Mouse (Mus musculus): Measurements from ENCODE around the gene Sgk2.
A peak's percentile ranks its signal among the peaks of the same experiment; 100 is the strongest.

The Sgk2 gene

DNA sequence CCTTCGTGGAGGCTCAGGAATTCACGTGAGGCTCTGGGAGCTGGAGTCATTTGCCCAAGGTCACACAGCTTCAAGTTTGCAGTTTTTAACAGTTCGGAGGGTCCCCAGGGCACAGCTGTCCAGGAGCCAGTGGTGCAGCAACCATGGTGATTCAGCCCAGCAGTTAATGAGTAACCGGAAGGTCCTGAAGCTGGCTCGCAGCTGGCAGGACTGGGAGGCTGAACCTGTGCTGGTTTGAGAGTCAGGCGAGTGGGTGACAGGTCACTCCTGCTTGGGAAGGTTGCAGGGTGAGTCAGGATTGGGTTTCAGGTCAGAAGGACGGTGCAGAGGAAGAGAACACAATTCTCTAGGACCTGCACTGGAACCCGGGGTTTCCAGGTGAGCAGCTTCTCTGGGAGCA lies at the start of gene Sgk2:
Gene Sgk2, plus strand, starts transcription at position 113 of the 400 bp plus-strand sequence.
- Histone ChIP-seq H3K36me3 (ENCODE audit: control insufficient read depth, insufficient read depth, low read length, poor library complexity, severe bottlenecking) (no peaks in the 10 kb centered on the region), H3K27me3 (ENCODE audit: control insufficient read depth, insufficient read depth, low read length, poor library complexity, severe bottlenecking) (peaks cover 2% of the 10 kb centered on the region; the same call in 1 of the 2 replicates)
- DNase-seq (ENCODE audit: low read depth, low spot score), result no peak

DNA sequence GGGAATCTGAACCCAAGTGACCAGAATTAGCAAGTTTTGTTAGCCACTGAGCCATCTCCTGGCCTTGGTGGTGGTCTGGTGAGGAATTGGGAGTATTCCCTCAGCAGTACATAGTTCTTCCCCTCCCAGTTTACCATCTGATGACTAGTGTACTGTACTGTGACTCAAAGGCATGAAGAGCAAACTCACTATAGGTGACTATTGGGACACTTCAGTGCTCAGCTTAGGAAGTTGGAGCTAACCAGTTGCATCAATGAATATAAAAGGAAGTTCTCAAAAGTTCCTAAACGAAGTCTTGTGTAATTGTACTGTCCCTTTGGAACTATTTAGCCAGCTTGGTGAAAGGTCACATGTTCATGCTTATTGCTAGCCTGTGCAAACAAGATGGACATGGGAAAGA lies 47.6 kb upstream of the Sgk2 start:
- peaks cover 3% of the 10 kb centered on the region; the same call in 1 of the 2 replicates for H3K27me3 ChIP-seq (ENCODE audit: control insufficient read depth, insufficient read depth, low read length, poor library complexity, severe bottlenecking)

DNA sequence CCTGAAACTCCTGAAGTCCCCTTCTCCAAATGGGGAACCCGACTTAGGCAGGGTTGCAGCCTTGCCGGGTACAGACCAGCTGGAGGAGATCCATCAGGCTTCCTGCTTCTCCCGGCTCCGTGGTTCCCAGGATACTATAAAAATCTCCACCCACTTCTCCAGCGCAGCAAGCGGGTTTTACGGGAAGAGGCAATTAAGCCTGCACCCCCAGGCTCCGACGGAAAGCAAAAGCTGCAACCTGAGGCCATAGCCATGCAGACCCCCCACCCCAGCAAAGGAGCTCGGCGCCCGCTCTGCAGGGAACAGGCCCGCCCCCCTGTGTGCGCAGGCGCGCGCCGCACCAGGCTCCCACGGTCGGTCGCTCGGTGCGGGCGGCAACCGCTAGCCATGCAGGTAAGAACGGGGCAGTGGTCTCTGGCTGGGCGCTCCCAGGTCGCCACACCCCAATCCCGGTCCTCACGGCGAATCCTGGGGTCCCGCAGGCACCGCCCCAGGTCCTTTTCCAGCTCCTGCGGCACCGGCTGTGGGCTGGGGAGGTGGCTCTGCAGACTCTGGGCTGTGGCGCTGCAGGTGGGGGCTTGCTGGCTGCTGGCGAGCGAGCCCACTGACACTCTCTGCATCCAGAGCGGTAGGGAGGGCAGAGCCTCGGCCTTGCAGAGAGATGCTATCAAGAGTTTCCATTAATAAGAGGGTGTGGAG lies 43.8 kb upstream of the Sgk2 start, which contains the start of gene L3mbtl1:
Gene L3mbtl1, plus strand, starts transcription at position 325 of the 699 bp plus-strand sequence.
- H3K36me3 ChIP-seq (ENCODE audit: control insufficient read depth, insufficient read depth, low read length, poor library complexity, severe bottlenecking), result peaks cover 7% of the 10 kb centered on the region
- no peak for DNase-seq (ENCODE audit: low read depth, low spot score)
- peaks cover 3% of the 10 kb centered on the region; the same call in 1 of the 2 replicates for H3K27me3 ChIP-seq (ENCODE audit: control insufficient read depth, insufficient read depth, low read length, poor library complexity, severe bottlenecking)

More for the DNA sequence above, 47.6 kb upstream of the Sgk2 start:
- H3K36me3 ChIP-seq (ENCODE audit: control insufficient read depth, insufficient read depth, low read length, poor library complexity, severe bottlenecking), result peaks cover 17% of the 10 kb centered on the region
- DNase-seq (ENCODE audit: low read depth, low spot score), result no peak

DNA sequence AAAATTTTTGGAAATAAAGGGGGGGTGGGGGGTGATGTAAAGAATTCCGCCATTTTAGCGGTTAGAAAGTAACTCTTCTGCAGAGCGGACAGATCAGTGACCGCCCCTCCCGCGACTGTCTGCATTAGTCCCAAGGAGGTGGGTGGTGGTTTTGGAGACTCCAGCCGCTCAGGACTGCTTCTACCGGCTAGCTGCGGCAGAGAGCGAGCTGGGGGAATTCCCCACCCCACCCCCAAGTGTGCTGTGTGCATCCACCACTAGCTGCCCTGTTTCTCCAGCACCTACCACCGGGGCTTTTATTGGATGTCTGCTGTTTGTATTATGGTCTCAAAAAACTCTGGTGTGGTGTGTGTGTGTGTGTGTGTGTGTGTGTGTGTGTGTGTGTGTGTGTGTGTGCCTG lies 43.2 kb upstream of the Sgk2 start:
- H3K27me3 ChIP-seq (ENCODE audit: control insufficient read depth, insufficient read depth, low read length, poor library complexity, severe bottlenecking), result peaks cover 3% of the 10 kb centered on the region; the same call in 1 of the 2 replicates
- peak; percentile 31 for DNase-seq (ENCODE audit: low read depth, low spot score)

DNA sequence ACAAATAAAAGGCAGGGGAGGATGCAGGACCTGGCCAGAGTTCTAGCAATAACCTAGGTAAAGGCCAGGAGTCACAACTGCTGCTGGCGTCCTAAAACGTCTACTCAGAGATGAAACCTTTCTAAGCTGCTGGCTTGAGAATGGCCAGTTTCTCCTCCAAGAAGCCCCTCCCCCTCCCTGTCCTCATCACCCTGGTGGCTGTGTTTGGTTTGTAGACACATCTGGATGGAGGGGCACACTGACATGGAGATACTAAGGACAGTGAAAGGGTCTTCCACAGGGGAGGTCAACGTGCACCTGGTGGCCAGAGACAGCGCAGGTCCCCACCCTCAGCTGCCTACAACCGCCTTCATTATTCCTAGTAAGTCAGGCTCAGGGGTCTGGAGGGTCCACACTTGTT lies 40.2 kb upstream of the Sgk2 start:
- DNase-seq (ENCODE audit: low read depth, low spot score), result no peak
- Histone ChIP-seq H3K36me3 (ENCODE audit: control insufficient read depth, insufficient read depth, low read length, poor library complexity, severe bottlenecking) (no peaks in the 10 kb centered on the region), H3K27me3 (ENCODE audit: control insufficient read depth, insufficient read depth, low read length, poor library complexity, severe bottlenecking) (peaks cover 3% of the 10 kb centered on the region; the same call in 1 of the 2 replicates)

More for the DNA sequence above, 43.2 kb upstream of the Sgk2 start:
- peaks cover 5% of the 10 kb centered on the region for H3K36me3 ChIP-seq (ENCODE audit: control insufficient read depth, insufficient read depth, low read length, poor library complexity, severe bottlenecking)

DNA sequence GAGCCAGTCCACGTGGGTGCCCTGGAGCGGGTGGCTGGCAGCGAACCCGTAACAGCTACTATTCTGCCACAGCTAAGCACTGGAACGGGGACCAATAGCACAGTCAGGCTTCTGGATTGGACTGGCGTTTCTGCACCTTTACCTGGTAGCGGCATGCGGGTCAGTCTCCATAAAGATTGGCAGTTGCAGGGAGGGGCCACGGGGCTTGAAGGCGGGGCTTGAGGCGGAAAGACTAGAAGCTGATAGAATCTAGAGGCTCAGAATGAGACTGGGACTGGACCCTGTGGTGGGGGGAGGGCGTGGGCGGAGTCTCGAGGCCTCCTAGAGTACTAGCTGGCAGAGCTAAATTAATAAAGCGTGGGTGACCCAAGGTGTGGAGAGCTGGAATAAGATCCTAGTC lies 39.4 kb upstream of the Sgk2 start:
- no peak for DNase-seq (ENCODE audit: low read depth, low spot score)
- H3K36me3 ChIP-seq (ENCODE audit: control insufficient read depth, insufficient read depth, low read length, poor library complexity, severe bottlenecking), result no peaks in the 10 kb centered on the region
- H3K27me3 ChIP-seq (ENCODE audit: control insufficient read depth, insufficient read depth, low read length, poor library complexity, severe bottlenecking), result peaks cover 3% of the 10 kb centered on the region; the same call in 1 of the 2 replicates

DNA sequence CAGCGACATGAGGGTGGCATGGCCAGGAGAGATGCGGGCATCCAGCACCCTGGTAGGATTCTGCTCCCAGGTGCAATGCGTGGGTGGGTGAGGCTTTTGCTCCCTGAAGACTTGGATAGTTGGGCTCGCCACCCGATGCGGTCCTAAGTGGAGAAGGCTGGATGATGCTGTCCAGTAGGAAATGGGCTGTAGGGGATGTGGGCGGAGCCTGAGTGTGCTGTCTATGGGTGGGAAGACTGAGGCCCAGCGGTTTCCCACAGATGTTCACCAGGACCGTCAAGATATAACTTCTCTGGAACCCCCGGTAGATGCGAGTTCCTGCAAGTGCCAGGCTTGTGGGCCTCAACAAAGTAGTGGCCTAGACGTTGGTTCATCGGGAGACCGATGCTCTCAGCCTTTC lies 38.9 kb upstream of the Sgk2 start:
- Histone ChIP-seq H3K36me3 (ENCODE audit: control insufficient read depth, insufficient read depth, low read length, poor library complexity, severe bottlenecking) (no peaks in the 10 kb centered on the region), H3K27me3 (ENCODE audit: control insufficient read depth, insufficient read depth, low read length, poor library complexity, severe bottlenecking) (peaks cover 3% of the 10 kb centered on the region; the same call in 1 of the 2 replicates)
- DNase-seq (ENCODE audit: low read depth, low spot score), result no peak

DNA sequence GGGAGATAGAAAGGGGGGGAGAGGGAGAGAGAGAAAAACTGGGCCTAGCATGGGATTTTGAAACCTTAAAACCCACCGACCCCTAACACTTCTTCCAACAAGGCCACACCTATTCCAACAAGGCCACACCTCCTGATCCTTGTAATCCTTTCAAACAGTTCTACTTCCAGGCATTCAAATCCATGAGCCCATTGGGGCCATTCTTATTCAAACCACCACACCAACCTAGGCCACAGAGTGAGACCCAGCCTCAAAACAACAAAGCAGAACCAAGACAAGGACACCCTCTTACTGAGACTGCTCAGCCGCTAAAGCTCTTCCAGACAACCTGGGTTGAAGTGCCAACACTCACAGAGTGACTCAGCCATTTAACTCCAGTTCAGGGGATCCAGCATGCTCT lies 36.4 kb upstream of the Sgk2 start:
- H3K27me3 ChIP-seq (ENCODE audit: control insufficient read depth, insufficient read depth, low read length, poor library complexity, severe bottlenecking), result no peaks in the 10 kb centered on the region
- H3K36me3 ChIP-seq (ENCODE audit: control insufficient read depth, insufficient read depth, low read length, poor library complexity, severe bottlenecking), result no peaks in the 10 kb centered on the region
- DNase-seq (ENCODE audit: low read depth, low spot score), result no peak

DNA sequence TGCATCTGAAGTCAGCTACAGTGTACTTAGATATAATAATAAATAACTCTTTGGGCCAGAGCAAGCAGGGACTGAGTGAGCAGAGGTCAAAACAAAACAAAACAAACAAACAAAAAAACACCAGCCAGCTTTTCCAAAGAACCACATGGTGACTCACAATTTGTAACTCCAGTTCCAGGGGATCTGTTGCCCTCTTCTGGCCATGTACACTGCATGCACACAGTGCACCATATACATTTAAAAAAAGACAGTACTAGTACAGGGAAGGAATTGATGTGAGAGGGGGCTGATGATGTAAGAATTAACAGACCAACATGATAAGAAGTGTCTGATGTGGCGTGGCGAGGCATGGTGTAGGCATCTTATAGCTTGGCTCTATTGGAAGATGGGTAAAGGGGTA lies 30.3 kb upstream of the Sgk2 start:
- DNase-seq (ENCODE audit: low read depth, low spot score), result no peak
- no peaks in the 10 kb centered on the region for H3K27me3 ChIP-seq (ENCODE audit: control insufficient read depth, insufficient read depth, low read length, poor library complexity, severe bottlenecking)
- no peaks in the 10 kb centered on the region for H3K36me3 ChIP-seq (ENCODE audit: control insufficient read depth, insufficient read depth, low read length, poor library complexity, severe bottlenecking)

DNA sequence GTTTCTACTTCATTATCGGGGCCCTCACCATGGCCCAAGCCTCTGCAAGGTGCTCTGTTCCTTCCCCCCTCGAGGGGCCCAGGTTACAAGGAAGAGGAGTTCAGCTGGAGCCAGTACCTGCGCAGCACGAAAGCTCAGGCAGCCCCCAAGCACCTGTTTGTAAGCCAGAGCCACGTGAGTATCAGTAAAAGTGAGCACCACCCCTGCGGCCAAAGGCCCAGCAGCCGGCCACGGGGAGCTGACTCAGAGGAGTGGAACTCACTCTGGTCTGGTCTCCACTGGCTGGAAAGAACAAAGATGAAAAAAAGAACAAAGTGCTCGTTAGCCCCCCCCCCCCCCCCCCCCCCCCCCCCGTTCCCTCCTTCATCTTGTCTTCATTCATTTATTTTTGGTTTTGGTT lies 25.8 kb upstream of the Sgk2 start:
- Histone ChIP-seq H3K27me3 (ENCODE audit: control insufficient read depth, insufficient read depth, low read length, poor library complexity, severe bottlenecking) (no peaks in the 10 kb centered on the region), H3K36me3 (ENCODE audit: control insufficient read depth, insufficient read depth, low read length, poor library complexity, severe bottlenecking) (no peaks in the 10 kb centered on the region)
- no peak for DNase-seq (ENCODE audit: low read depth, low spot score)

DNA sequence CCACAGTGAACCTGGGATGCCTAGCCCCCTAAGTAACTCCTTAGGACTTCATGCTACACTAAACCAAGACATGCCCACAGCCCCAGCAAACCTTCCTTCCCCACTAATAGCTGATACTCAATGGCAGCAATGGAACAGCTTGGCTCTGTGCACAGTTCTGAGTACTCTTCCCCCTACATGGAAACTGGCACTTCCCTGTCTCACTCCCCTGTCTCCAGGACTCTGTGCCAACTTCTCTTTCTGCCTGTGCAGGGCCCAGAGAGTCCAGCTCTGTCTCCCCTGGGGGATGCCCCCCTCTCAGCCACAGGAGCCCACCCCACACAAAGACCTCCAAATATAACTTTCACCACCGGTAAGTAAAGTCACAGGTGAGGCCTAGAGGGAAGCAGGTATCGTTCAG lies 20.4 kb upstream of the Sgk2 start:
- no peaks in the 10 kb centered on the region for H3K36me3 ChIP-seq (ENCODE audit: control insufficient read depth, insufficient read depth, low read length, poor library complexity, severe bottlenecking)
- DNase-seq (ENCODE audit: low read depth, low spot score), result no peak
- H3K27me3 ChIP-seq (ENCODE audit: control insufficient read depth, insufficient read depth, low read length, poor library complexity, severe bottlenecking), result no peaks in the 10 kb centered on the region

DNA sequence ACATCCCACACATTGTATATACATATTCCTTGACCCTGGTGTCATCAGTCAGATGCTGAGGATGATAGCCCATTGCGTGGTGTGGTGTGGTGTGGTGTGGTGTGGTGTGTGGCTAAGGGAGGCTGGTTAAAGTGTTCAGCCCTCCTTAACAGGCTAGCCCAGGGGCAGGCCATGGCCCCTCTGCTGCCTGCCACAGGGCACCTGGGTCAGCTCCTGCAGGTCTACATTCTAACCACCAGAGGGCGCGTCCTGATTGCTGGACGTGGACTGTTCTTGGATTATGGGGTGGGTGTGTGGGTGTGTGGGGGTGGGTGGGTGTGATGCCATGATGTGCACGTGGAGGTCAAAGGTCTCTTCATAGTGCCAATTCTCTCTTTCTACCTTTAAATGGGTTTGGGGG lies 18.8 kb upstream of the Sgk2 start:
- no peaks in the 10 kb centered on the region for H3K36me3 ChIP-seq (ENCODE audit: control insufficient read depth, insufficient read depth, low read length, poor library complexity, severe bottlenecking)
- no peaks in the 10 kb centered on the region for H3K27me3 ChIP-seq (ENCODE audit: control insufficient read depth, insufficient read depth, low read length, poor library complexity, severe bottlenecking)
- peak; percentile 59 for DNase-seq (ENCODE audit: low read depth, low spot score)

DNA sequence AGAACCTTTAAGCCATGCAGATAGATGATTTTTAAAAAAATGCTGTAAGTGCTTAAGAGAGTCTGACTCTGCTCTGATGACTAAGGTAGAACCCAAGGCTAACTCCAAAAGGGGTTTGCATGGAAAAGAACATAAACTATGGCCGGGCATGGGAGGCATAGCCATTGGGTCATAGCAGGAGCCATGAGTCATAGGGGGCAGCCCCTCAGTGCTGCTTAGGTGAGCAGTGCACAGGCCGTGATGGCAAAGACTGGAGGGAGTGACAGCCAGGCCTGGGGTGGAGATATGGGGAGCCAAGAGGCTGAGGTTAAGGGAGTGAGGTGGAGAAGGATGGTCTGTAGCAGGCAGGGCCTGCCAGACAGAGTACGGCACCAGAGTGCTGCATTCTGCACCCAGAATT lies 18.0 kb upstream of the Sgk2 start:
- no peak for DNase-seq (ENCODE audit: low read depth, low spot score)
- H3K36me3 ChIP-seq (ENCODE audit: control insufficient read depth, insufficient read depth, low read length, poor library complexity, severe bottlenecking), result no peaks in the 10 kb centered on the region
- no peaks in the 10 kb centered on the region for H3K27me3 ChIP-seq (ENCODE audit: control insufficient read depth, insufficient read depth, low read length, poor library complexity, severe bottlenecking)

DNA sequence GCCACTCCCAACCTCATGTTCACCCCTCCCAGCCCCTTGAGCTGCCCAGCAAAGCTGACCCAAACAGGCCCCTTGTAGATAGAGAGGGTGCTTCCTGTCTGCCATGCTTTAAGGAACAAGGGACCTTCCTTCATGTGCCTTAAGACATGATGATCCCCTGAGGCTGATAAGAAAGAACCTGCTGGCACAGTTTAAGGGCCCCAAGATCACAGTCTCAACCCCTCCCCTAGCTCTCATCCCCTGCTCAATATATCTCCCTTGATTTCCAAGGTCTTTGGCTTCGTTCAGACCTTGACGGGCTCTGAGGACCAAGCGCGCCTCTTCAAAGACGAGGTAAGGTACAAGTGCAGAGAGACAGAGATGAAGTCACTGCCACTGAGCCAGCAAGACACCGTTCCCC lies 16.2 kb upstream of the Sgk2 start:
- Histone ChIP-seq H3K36me3 (ENCODE audit: control insufficient read depth, insufficient read depth, low read length, poor library complexity, severe bottlenecking) (no peaks in the 10 kb centered on the region), H3K27me3 (ENCODE audit: control insufficient read depth, insufficient read depth, low read length, poor library complexity, severe bottlenecking) (no peaks in the 10 kb centered on the region)
- no peak for DNase-seq (ENCODE audit: low read depth, low spot score)

DNA sequence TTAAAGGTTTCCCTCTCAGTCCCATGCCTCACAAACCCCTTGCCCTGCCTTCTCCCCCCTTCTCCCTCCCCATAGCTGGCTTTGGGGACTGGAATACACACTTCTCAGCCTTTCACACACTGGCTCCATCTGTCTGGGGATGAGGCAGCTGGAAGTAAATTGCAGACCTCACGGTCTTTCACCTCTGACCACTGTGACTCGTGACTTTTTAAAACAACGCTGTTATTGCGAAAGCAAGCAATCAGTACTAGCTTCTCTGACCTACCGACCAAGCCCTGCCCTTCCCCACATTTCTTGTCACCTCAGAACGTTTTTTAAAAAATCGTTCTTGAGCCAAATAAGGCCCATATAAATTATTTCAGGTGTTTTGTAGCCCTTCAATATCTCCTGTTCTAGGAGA lies 14.4 kb upstream of the Sgk2 start:
- DNase-seq (ENCODE audit: low read depth, low spot score), result no peak
- Histone ChIP-seq H3K27me3 (ENCODE audit: control insufficient read depth, insufficient read depth, low read length, poor library complexity, severe bottlenecking) (no peaks in the 10 kb centered on the region), H3K36me3 (ENCODE audit: control insufficient read depth, insufficient read depth, low read length, poor library complexity, severe bottlenecking) (no peaks in the 10 kb centered on the region)

DNA sequence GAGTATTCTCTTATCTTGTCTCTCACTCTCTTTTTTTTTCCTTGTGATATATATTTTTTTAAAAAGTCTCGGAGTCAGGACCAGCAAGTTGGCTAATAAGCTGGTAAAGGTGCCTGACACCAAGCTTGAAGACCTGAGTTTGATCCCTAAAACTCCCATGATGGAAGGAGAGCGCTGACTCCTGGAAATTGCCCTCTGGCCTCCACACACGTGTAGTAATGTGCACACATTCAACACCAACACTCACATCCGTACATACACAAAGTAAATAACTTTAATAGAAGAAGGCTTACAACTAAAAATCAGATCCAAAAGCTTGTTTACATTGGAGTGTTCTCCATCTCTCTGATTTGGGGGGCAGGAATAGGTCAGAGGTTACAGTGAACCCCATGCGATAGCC lies 13.9 kb upstream of the Sgk2 start:
- Histone ChIP-seq H3K36me3 (ENCODE audit: control insufficient read depth, insufficient read depth, low read length, poor library complexity, severe bottlenecking) (no peaks in the 10 kb centered on the region), H3K27me3 (ENCODE audit: control insufficient read depth, insufficient read depth, low read length, poor library complexity, severe bottlenecking) (no peaks in the 10 kb centered on the region)
- DNase-seq (ENCODE audit: low read depth, low spot score), result no peak
